Mouse (Mus musculus) large intestine, adult 2 months (tissue): ENCODE measurements at regions not wholly inside any gene's neighbourhood (a gene's known extent, or its start where the extent isn't known, plus 50 kb on each side); places are given as distances from the start of the nearest gene placed in this dataset.

ENCODE experiments used
- DNase-seq: peaks from one replicate; pipeline ENCODE4 v3.0.0-alpha.2; 2012; ENCODE audit warnings: low read depth, low spot score
- WGBS: fragments of 180-500 bp; shearing (Covaris S2); methylation state at CpG from one replicate; pipeline ENCODE4 v1.1.7; 2018; 5-methylcytosine and 5-hydroxymethylcytosine counted together

DNA sequence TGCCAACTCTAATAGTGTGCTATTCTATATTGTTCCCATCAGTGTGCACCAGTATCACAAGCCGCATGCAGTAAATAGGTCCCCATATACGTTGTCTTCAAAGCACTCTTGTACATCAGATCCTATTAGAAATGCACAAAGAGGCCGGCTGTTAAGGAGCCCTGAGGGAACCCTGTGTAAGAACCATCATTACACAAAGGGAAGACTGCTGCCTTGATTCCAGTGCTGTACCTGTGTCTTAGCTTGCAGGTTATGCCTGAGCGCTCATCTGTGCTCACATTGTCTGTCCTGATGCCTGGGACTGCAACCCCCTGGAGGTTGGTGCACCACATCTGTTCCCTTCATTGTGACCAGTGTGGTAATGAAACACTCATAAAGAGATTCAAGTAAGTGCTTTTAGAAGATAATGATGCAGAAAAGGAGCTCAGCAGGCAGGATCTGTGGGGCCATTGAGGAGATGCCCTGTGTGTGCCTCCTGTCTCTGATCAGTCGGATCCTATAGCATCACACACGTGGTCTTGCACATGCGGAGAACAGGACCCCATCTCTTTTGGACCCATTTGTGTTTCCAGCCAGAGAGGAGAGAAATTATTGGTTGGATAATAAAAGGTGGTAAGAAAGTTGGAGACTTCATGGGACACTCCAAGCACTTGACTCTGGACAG is 225.8 kb upstream of the Gm10192 start:
- no peak for DNase-seq
- WGBS: 94% methylated on average over 7 of the region's 7 CpGs

DNA sequence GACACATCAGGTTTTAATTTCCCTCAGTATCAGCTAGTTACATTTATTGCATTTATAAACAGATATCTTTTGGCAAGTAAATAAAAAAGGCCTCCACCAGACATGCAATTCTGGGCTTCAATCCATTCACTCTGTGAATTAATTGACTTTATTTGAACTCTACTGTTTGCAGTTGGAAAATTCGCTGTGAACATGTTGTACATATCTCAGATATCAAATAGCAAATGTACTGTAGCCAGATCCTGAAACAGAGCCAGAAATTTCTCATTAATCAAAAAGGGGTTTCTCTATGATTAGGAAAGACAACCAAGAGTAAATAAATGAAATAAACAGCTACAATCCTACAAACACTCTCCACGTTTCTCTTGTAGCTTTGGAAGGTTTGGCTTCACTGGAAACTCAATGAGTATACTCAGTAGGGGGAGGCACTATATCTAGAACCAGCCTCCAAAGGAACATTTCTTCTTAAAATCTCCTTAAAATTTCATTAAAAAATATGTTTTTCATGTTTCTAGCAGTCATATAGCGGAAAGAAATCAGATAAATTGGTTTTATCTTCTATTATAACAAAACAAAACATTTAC is 211.8 kb upstream of the Gm10192 start:
- 71% methylated on average over 3 of the region's 3 CpGs for WGBS
- no peak for DNase-seq

DNA sequence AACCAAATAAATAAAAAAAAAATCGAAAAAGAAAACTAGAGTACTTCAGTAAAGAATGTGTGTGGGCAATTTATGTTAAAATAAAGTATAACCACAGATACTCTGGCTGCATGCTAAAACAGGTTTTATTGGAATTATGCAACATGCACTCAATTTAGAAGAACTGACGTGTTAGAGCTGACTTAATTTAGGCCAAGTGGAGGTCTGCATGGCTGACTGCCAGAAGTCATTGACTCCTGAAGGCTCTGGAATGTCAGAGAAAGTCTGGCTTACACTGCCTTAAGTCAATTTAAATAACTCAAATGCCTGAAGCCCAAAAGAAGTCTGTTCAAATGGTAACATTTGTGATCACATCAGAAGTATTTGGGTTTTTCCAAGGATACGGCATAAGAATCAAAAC is 198.1 kb upstream of the Gm10192 start:
- DNase-seq: no peak
- WGBS: 23% methylated on average over 3 of the region's 3 CpGs

DNA sequence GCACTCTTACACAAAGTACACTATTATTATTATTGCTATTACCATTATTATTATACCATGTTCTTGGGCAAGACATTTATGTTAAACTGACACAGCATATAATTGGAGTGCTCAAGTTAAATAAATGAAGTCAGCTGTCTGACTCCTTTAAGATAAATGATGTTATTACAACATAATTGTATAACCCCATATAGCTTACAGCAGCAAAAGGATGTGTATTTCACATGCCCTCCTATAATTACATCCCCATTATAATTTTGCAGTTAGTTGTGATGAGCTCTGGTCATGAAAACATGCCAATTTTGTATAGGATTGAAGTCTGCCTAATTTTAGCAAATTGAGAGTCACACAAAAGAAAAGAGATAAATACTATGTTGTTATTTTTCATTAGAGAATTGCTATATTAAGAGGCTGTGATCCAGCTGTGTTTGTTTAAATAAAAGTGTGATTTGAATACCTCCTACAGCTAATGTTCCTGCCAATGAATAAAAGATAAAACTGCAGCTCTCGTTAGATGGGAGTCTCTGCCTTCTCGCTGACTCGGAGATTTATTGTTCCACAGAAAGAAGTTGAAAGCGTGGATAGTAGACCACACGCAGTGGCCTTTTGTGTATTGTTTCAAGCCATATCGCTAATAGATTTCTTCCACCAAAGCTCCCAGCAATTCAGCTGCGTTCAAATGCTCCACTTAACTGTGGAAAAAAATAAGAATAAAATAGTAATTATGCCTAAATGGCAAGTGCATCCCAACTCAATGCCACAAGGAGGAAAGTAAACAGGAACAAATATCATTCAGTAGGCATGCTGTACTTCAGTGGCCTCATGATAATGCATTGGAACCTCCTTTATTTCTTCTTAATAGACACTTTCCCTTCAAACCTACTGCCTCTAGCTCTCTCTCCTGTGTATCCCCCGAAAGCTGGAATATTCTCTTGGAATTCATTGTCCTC is 194.9 kb upstream of the Gm10192 start:
- 73% methylated on average over 8 of the region's 8 CpGs for WGBS

DNA sequence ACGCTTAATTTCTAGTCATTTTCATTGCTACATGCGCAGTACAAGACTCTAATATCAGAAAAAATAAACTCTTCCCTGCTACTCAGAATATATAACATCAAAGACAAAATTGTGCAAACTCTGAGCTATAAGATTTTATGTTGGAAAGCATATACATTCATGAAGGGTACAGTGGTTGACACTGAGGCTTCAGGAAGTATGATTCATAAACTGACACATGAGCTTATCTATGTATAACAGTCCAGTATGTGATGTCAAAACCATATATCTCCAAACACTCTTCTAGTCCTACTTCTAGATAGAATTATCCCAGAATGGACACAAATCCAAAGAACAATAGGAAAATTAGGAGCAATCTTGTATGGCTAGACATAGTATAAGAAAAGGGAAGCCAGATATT is 177.5 kb upstream of the Gm10192 start:
- WGBS: 93% methylated on average over 2 of the region's 2 CpGs
- DNase-seq: no peak

More for the DNA sequence above, 194.9 kb upstream of the Gm10192 start:
- no peak for DNase-seq

DNA sequence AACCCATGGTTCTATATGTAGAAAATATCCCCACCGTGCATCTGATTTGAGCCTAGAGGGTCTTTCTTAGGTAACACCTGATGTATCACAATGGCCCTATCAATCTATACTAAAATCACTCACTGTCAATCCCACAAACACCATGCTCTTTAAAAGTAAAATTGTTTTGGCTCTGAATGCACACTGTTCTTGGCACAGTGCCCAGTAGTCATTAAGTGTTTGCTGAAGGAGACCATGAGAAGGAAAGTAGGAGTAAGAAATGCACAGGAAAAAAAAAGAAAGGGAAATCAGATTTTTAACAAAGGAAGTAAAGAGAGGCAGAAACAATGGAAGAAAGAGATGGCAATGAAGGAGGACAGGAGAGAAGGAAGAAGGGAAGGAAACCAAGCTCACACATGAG is 175.0 kb upstream of the Gm10192 start:
- no peak for DNase-seq
- 82% methylated on average over 1 of the region's 1 CpGs for WGBS

DNA sequence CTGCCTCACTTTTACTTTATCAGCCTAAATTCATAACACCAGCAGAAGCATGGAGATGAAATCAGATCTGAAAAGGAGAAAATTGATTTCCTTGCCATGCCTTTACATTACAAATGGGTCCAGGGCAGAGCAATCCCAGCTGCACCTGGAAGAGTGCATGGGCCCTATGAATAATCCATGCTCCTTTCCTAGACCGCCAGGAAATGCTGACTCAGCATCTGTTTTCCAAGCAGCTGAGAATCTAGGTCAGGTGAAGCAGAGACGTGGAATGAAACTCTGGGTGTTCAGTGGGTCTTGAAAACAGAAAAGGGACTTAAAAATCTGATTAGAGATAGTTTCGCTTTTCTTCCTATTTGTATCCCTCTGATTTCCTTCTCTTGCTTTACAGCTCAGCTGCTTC is 163.8 kb upstream of the Gm10192 start:
- 75% methylated on average over 3 of the region's 3 CpGs for WGBS
- DNase-seq: no peak

DNA sequence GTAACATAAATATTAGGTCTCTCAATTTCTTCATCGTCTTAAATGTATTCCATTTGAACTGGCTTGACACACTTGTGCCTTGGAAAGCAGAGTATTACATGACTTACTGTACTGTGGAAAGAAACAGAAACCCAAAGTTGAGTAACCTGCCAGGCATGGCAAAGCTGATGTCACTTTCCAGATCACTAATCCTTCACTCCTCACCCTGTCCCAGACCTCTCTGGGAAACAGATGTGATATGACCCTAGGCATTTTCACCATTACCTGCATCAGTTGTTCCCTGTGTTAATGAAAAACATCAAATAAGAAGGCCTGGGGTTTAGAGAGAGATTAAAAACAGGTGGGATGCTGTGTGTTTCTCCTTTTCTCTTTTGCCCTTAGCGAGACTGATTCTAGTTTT is 161.4 kb upstream of the Gm10192 start:
- DNase-seq: no peak
- WGBS: 87% methylated on average over 2 of the region's 2 CpGs

DNA sequence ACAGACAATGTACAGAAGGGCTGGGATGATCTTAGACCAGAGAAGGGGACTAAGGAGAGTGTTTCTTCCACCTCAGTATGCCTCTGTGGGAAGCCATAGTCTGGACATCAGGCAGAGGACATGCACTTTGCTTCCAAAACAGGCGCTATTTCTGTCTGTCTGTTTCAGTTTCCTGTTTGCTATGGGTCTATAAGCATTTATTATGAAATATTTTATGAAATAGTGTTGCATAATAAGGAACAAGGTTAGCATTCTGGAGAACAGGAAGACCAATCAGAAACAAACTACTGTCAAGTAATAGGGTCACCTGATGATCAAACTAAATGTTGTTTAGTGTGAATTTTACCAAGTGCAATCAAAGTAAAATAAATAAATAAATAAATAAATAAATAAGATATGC is 160.4 kb upstream of the Gm10192 start:
- DNase-seq: no peak
- 88% methylated on average over 1 of the region's 1 CpGs for WGBS
